In the genomic region with DNA sequence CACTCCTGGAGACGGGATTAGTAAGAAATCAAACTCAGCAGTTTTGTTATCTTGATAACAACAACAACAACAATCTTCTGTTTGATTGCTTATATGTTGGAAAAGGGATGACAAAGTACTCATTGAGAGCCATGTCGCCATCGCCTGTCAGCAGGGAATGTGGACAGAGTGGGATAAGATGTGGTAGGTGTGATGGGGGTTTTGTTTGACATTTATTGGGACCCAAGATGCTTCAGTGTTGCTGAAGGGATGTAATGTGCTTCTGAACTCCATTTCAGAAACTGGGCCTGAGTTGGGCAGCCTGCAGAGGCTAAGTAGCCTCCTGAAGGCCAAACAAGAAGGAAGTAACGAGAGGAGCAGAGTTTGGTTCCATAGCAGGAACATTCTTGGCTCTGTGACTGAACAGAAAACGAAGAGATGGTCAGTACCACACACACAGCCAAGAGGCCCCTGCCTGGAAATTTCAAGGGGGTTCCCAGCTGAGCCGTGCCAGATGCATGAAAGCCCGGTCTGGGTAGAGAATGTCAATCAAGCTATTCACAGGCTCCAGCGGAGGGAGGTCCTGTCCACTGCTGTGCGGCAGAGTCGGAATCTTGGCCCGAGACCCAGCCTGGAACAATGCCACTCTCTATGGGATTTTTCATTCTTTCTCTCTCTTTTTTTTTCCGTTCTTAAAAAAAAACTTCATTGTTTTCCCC, we compare ENCODE assay signal across 9 mouse cellular contexts. TPM values are rescaled to one million over a fixed set of nuclear protein-coding genes. Genes with fewer than 3 reads are reported as not detected.
DNase-seq lines count a peak whose midpoint lies in the region; ATAC-seq and TF ChIP-seq lines count a peak whose summit lies in the region.
"Had no signal": no experiment of that assay in that cellular context is flagged by ENCODE, and none has a peak within 500 bp of the region (broad histone marks: within the 10 kb centered on the region; RNA-seq: fewer than 3 reads in every experiment).

No protein-coding gene starts in this region.

- peak; percentile 43 to 65 for DNase-seq in heart, adult 18-20 months
- peak; percentile 58 for DNase-seq in cerebellum, adult 8-10 months
- DNase-seq in forelimb bud, embryonic 11.5 days (ENCODE audit: low read depth, low spot score) = peak; percentile 5
- DNase-seq in lung, embryonic 14.5 days = peak; percentile 91
- peak; percentile 4 for DNase-seq in retina, postnatal 7 days (ENCODE audit: low read depth, low spot score)
- DNase-seq in liver, embryonic 11.5 days (ENCODE audit: low spot score) = no peak

- no peak overlapping the region for H3K4me3 ChIP-seq in heart, embryonic 11.5 days (ENCODE audit: low read depth, low read length)
- no peak overlapping the region for H3K4me3 ChIP-seq in hindbrain, embryonic 13.5 days
- no peak overlapping the region for H3K4me3 ChIP-seq in lung, embryonic 14.5 days (ENCODE audit: low read depth, low read length)
- no peak overlapping the region for H3K4me3 ChIP-seq in liver, embryonic 11.5 days (ENCODE audit: low read depth, low read length)

- ATAC-seq in heart, embryonic 11.5 days (replicated peaks; ENCODE audit: insufficient number of reproducible peaks, low FRiP score, low TSS enrichment) = no peak
- peak; percentile 93 for ATAC-seq in hindbrain, embryonic 13.5 days (ENCODE audit: low FRiP score)
- ATAC-seq in lung, embryonic 14.5 days (ENCODE audit: insufficient read depth) = peak; percentile 97
- ATAC-seq in liver, embryonic 11.5 days (replicated peaks; ENCODE audit: low FRiP score) = no peak

- no peak overlapping the region for H3K4me2 ChIP-seq in heart, embryonic 11.5 days
- H3K4me2 ChIP-seq in hindbrain, embryonic 13.5 days = no peak overlapping the region
- H3K4me2 ChIP-seq in lung, embryonic 14.5 days = 0 out of 2 replicates have a peak overlapping the region, but pooled peaks have one; percentile 10
- no peak overlapping the region for H3K4me2 ChIP-seq in liver, embryonic 11.5 days

- no peaks in the 10 kb centered on the region for H3K9me3 ChIP-seq in heart, embryonic 11.5 days (replicated peaks; ENCODE audit: control insufficient read depth, low read length)
- no peaks in the 10 kb centered on the region for H3K9me3 ChIP-seq in hindbrain, embryonic 13.5 days
- no peaks in the 10 kb centered on the region for H3K9me3 ChIP-seq in lung, embryonic 14.5 days (ENCODE audit: low read depth, low read length)
- H3K9me3 ChIP-seq in liver, embryonic 11.5 days (ENCODE audit: control insufficient read depth, low read length) = no peaks in the 10 kb centered on the region

- H3K27me3 ChIP-seq in heart, embryonic 11.5 days (ENCODE audit: control insufficient read depth, insufficient read depth, low read length) = no peaks in the 10 kb centered on the region
- no peaks in the 10 kb centered on the region for H3K27me3 ChIP-seq in hindbrain, embryonic 13.5 days
- no peaks in the 10 kb centered on the region for H3K27me3 ChIP-seq in lung, embryonic 14.5 days (ENCODE audit: insufficient read depth, low read length)
- H3K27me3 ChIP-seq in liver, embryonic 11.5 days (replicated peaks; ENCODE audit: control insufficient read depth, insufficient read depth, low read length) = no peaks in the 10 kb centered on the region

- no peak overlapping the region for H3K9ac ChIP-seq in heart, embryonic 11.5 days (ENCODE audit: low read depth, low read length)
- no peak overlapping the region for H3K9ac ChIP-seq in hindbrain, embryonic 13.5 days
- H3K9ac ChIP-seq in lung, embryonic 14.5 days = no peak overlapping the region
- H3K9ac ChIP-seq in liver, embryonic 11.5 days (ENCODE audit: low read depth, low read length) = no peak overlapping the region
- H3K9ac ChIP-seq: liver, embryonic 14.5 days had no signal

- WGBS in heart, embryonic 11.5 days (ENCODE audit: insufficient replicate concordance) = 38% methylated on average over 12 of the region's 12 CpGs
- WGBS in hindbrain, embryonic 13.5 days = 19% methylated on average over 12 of the region's 12 CpGs
- 23% methylated on average over 12 of the region's 12 CpGs for WGBS in lung, embryonic 14.5 days
- 71% methylated on average over 12 of the region's 12 CpGs for WGBS in liver, embryonic 11.5 days

- H3K27ac ChIP-seq in heart, embryonic 11.5 days (ENCODE audit: low read depth, low read length) = no peak overlapping the region
- peak overlapping the region; percentile 31 for H3K27ac ChIP-seq in hindbrain, embryonic 13.5 days
- peak overlapping the region; percentile 61; the same call in 1 of the 2 replicates for H3K27ac ChIP-seq in lung, embryonic 14.5 days (ENCODE audit: low read depth)
- H3K27ac ChIP-seq in liver, embryonic 11.5 days (ENCODE audit: low read depth, low read length) = no peak overlapping the region
- H3K27ac ChIP-seq: liver, embryonic 14.5 days had no signal

- H3K36me3 ChIP-seq in heart, embryonic 11.5 days (ENCODE audit: control insufficient read depth, insufficient read depth, low read length) = no peaks in the 10 kb centered on the region
- H3K36me3 ChIP-seq in hindbrain, embryonic 13.5 days = no peaks in the 10 kb centered on the region
- H3K36me3 ChIP-seq in lung, embryonic 14.5 days (ENCODE audit: insufficient read depth) = no peaks in the 10 kb centered on the region
- no peaks in the 10 kb centered on the region for H3K36me3 ChIP-seq in liver, embryonic 11.5 days (ENCODE audit: control insufficient read depth, insufficient read depth, low read length)

- TF ChIP-seq CTCF in lung, embryonic 14.5 days (IDR thresholded peaks at IDR 0.05; ENCODE audit: low read depth) = no peak

- H3K4me1 ChIP-seq in heart, embryonic 11.5 days (ENCODE audit: control insufficient read depth, insufficient read depth, low read length) = no peaks in the 10 kb centered on the region
- peaks cover 6% of the 10 kb centered on the region for H3K4me1 ChIP-seq in hindbrain, embryonic 13.5 days (replicated peaks)
- H3K4me1 ChIP-seq in lung, embryonic 14.5 days (ENCODE audit: insufficient read depth) = peaks cover 3% of the 10 kb centered on the region; the same call in 1 of the 2 replicates
- no peaks in the 10 kb centered on the region for H3K4me1 ChIP-seq in liver, embryonic 11.5 days (replicated peaks; ENCODE audit: control insufficient read depth, insufficient read depth, low read length)

RNA-seq across cellular contexts. Expression of a gene that starts 48.0 kb away (rescaled TPM):
- total RNA-seq in heart, adult 18-20 months (2021) = 10 to 100 TPM; 56.8 to 61.4 TPM
- 38.3 and 41.7 TPM in 2 replicates for polyA plus RNA-seq in heart, embryonic 11.5 days (2014; fragmentation: Nextera tagmentation; extraction: Ambion mirVana)
- 75.3 and 76.5 TPM in 2 replicates for polyA plus RNA-seq in hindbrain, embryonic 13.5 days (2015; fragmentation: Nextera tagmentation; extraction: Ambion mirVana)
- 42.1 and 43.4 TPM in 2 replicates for polyA plus RNA-seq in lung, embryonic 14.5 days (2014; fragmentation: Nextera tagmentation; extraction: Ambion mirVana)
- 19.2 and 20.3 TPM in 2 replicates for polyA plus RNA-seq in liver, embryonic 11.5 days (2014; fragmentation: Nextera tagmentation; extraction: Ambion mirVana)

RNA-seq across cellular contexts. Expression of a gene that starts 49.1 kb away (rescaled TPM):
- 10 to 100 TPM; 18.4 to 18.8 TPM for total RNA-seq in heart, adult 18-20 months (2021)
- polyA plus RNA-seq in heart, embryonic 11.5 days (2014; fragmentation: Nextera tagmentation; extraction: Ambion mirVana) = 7.3 and 8.0 TPM in 2 replicates
- 7.0 and 7.6 TPM in 2 replicates for polyA plus RNA-seq in hindbrain, embryonic 13.5 days (2015; fragmentation: Nextera tagmentation; extraction: Ambion mirVana)
- 5.1 and 5.3 TPM in 2 replicates for polyA plus RNA-seq in lung, embryonic 14.5 days (2014; fragmentation: Nextera tagmentation; extraction: Ambion mirVana)
- 1.6 and 2.2 TPM in 2 replicates for polyA plus RNA-seq in liver, embryonic 11.5 days (2014; fragmentation: Nextera tagmentation; extraction: Ambion mirVana)

Comparison
In these comparisons a context has a peak if more than half of its experiments do, and no peak if none do; other contexts are left out.
1. ATAC-seq: peak in hindbrain, embryonic 13.5 days (single experiment) and lung, embryonic 14.5 days (single experiment); none in heart, embryonic 11.5 days (single experiment) and liver, embryonic 11.5 days (single experiment).
2. H3K27ac ChIP-seq: peak in hindbrain, embryonic 13.5 days (single experiment) and lung, embryonic 14.5 days (single experiment); none in heart, embryonic 11.5 days (single experiment) and liver, embryonic 11.5 days (single experiment).